Mouse (Mus musculus): ENCODE results near the gene Creld2. TPM values are rescaled to one million over a fixed set of nuclear protein-coding genes. Genes with fewer than 3 reads are reported as not detected.

The Creld2 gene
- polyA plus RNA-seq, 1 experiment, result 36.2 TPM

DNA sequence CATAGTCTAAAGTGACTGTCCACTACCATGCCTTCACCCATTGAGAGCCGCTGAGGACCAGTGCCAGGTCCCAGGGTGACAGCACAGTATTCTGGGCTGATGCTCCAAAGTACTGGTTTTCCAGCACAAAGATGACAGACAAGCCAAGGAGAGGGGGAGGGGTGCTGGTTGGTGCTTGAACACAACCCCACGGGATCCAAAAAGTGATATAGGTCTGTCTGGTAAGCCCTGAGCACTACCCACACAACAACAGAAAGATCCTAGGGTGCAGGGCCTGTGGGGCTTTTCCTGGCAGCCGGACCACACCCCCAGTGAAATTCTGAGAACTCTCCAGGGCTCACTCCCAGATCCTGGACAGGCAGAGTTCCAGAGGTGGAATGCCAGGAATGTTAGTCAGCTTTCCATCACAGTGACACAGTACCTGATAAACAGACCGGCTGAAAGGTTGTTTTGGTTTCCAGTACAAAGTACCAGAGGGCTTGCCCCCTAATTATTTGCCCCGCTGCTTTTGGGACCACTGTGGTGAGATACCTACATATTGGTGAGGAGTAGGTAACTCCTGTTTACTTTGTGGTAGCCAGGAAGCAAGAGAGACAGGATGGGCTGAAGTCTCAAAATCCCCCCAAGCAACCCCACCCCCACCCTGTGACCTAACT is 48.0 kb downstream of the Creld2 start:
- DNase-seq (ENCODE audit: low spot score), result no peak

DNA sequence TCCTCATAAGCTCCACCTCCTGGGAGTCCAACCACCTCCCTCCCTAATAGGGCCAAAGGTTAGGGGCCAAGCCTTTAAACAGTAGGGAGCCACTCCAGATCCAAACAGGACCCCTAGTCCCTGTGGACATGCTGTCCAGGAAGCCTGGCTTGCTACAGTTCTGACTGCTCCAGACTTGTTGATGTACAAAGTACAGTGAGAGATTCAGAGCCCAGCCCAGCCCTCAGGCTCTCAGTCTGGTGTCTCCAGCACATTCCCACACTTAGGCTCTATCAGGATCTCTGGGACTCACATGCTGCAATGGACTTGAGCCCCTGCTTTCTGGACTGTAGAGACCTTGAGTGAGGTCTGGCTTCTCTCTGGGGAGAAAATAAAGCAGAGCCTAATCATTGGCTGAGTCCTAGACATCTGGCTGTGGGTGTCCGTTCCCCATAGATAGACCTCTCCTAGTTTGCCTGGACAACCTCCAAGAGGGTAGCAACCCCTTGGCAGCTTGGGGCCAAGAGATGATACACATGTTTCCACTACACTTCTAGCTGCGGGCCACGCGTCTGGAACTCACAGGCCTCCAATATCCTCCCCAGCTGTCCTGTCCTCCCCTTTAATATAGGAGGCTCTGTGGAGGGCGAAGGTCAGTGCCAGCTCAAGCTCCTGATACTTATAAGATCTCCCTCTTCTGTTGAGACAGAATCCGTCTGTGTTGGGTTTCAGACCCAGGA is 48.7 kb downstream of the Creld2 start:
- no peak for DNase-seq (ENCODE audit: low spot score)

DNA sequence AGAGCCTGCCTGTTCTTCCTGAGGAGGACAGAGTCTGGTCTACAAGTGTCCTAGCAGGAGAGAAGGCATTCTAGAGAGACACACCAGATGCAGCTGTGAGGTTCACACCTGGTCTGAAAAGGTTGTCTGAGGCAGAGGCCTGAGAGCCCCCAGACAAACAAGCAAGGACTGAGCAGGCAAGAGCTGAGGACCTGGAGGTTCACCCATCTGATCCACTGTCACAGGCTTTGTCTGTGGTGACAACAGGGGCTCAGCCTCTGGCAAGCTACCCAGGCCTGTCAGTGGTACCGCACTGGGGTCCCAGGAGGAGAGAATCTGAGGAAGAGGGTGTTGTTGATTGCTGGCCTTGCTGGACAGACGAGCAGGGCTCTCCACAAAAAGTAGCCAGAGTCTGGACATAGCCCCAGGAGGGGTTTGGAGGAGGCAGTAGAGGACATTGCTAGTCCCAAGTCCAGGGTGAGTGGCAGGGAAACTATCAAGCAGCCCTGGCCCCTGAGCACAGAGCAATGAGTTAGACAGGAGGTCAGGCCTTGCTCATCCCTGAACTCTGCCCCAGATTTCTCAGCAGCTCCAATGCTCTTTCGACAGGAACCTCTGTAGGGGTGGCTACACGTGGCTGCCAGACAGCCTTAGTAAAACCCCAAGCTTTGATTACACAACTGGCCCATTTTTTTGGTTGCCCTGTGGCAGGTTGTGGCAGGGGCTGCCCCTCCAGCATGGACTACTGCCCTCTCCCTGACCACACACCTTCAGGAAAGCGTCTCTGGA is 51.2 kb downstream of the Creld2 start:
- no peak for DNase-seq (ENCODE audit: low spot score)

DNA sequence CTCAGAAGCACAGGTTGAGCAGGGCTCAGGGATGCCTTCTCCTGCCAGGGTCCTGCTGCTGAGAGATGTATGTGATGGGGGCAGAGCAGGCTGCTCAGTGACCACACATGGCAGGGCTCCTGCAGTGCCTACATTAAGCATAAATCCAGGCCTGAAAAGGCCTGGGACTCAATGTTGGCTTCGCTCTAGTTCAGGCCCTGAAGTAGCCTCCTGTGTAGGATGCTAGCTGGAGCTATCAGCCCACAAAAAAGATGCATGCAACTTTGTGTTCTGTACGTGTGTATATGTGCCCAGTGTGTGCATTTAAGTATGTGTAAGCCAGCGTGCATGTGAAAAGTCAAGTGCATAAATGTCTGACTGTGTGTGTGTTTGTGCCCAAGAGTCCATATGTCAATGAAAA is 54.6 kb downstream of the Creld2 start:
- no peak for DNase-seq (ENCODE audit: low spot score)

DNA sequence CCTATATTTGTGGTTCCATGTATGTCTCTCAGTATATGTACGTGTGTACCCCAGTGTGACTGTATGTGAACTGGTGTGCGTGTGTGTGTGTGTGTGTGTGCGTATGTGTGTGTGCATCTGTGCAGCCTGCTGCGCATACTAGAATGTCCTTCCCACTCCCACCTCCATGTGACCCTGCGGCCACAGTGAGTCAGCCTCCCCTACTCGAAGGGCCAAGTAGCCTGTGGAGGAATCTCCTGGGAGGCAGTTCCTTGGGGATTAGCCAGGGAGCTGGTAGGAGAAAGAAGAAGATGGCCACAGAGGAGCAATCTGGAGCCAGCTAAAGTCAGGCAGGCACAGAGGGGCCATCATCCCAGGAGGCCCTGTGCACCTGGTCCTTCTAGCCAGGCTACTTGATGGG is 55.0 kb downstream of the Creld2 start:
- DNase-seq (ENCODE audit: low spot score), result no peak

DNA sequence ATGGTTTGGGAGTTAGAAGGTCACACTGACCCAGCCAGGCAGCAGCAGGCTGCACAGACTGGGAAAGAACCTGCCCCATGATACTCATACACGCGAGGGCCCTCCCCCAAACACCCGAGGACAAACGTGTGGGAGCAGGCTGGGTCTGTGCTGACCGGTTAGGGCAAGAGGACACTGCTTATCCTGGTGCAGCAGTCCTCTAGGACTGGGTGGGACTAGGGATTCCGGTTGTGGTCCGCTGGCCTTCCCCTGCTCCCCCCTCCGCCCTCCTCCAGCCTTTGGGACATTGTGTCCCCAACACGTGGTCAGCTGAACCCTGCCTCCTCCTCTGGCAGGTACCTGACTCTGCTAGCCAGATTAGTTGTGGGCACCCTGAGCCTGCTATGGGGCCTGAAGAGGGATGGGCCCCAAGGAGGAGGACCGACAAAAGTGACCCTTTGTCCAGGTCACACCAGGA is 56.2 kb downstream of the Creld2 start:
- DNase-seq (ENCODE audit: low spot score), result no peak

Other genes with a start within 250 kb of the Creld2 start
- gene Zdhhc25, start 219.3 kb upstream of the Creld2 start, polyA plus RNA-seq (2012; rRNA removed), result not detected in 2 replicates
- 13.7 and 21.7 TPM in 2 replicates for gene Brd1, start 85.4 kb upstream of the Creld2 start, polyA plus RNA-seq (2012; rRNA removed)
- gene Zbed4, start 68.0 kb upstream of the Creld2 start, polyA plus RNA-seq (2012; rRNA removed), result 3.2 and 4.1 TPM in 2 replicates
- 16.3 TPM in 2 replicates for gene Alg12, start 328 bp upstream of the Creld2 start, polyA plus RNA-seq (2012; rRNA removed)
- gene Pim3, start 42.5 kb downstream of the Creld2 start, polyA plus RNA-seq (2012; rRNA removed), result 11.7 and 12.4 TPM in 2 replicates
- not detected in 2 replicates for gene Ttll8, start 134.8 kb downstream of the Creld2 start, polyA plus RNA-seq (2012; rRNA removed)
- 0.01 TPM in 1 of 2 replicates, not detected in the other for gene Mlc1, start 159.4 kb downstream of the Creld2 start, polyA plus RNA-seq (2012; rRNA removed)
- gene Mov10l1, start 163.3 kb downstream of the Creld2 start, polyA plus RNA-seq (2012; rRNA removed), result 0.03 TPM in 1 of 2 replicates, not detected in the other
- gene Panx2, start 240.1 kb downstream of the Creld2 start, polyA plus RNA-seq (2012; rRNA removed), result 0.67 and 0.78 TPM in 2 replicates

Measured in urinary bladder, adult 2 months (tissue).